Mouse (Mus musculus): ENCODE data around the gene Olfr866. TPM values are rescaled to one million over a fixed set of nuclear protein-coding genes. Genes with fewer than 3 reads are reported as not detected.

Olfr866 gene
- not detected in 2 replicates for polyA plus RNA-seq (2015; fragmentation: Nextera tagmentation; extraction: Ambion mirVana)

- Histone ChIP-seq H3K9me3 (replicated peaks; ENCODE audit: control insufficient read depth, low read length) (no peaks in the 10 kb centered on the region), H3K27ac (ENCODE audit: low read length) (no peak within 1 kb of the TSS), H3K36me3 (ENCODE audit: control insufficient read depth, insufficient read depth) (no peaks in the 10 kb centered on the region), H3K4me3 (ENCODE audit: low read length) (no peak within 1 kb of the TSS), H3K9ac (ENCODE audit: low read length) (no peak within 1 kb of the TSS), H3K4me1 (ENCODE audit: control insufficient read depth, insufficient read depth, low read length) (no peaks in the 10 kb centered on the region), H3K4me2 (ENCODE audit: low read depth, low read length) (no peak within 1 kb of the TSS), H3K27me3 (ENCODE audit: control insufficient read depth, insufficient read depth, low read length) (no peaks in the 10 kb centered on the region)
- 69% methylated on average over 2 of the region's 2 CpGs for WGBS
- ATAC-seq (replicated peaks; ENCODE audit: extremely low read depth, insufficient read depth, low FRiP score): no peak
These were observed at the start of gene Olfr866 for GRCm38 (mm10) chr9:20027935-20028334. Olfr866 (minus strand) TSS chr9:20028035.

- Histone ChIP-seq H3K4me2 (ENCODE audit: low read depth, low read length) (no peak overlapping the region), H3K4me3 (ENCODE audit: low read length) (no peak overlapping the region), H3K4me1 (ENCODE audit: control insufficient read depth, insufficient read depth, low read length) (no peaks in the 10 kb centered on the region), H3K27ac (ENCODE audit: low read length) (no peak overlapping the region), H3K27me3 (ENCODE audit: control insufficient read depth, insufficient read depth, low read length) (no peaks in the 10 kb centered on the region), H3K9ac (ENCODE audit: low read length) (no peak overlapping the region), H3K9me3 (replicated peaks; ENCODE audit: control insufficient read depth, low read length) (peaks cover 8% of the 10 kb centered on the region), H3K36me3 (ENCODE audit: control insufficient read depth, insufficient read depth) (no peaks in the 10 kb centered on the region)
- WGBS: 53% methylated on average over 7 of the region's 7 CpGs
- ATAC-seq (replicated peaks; ENCODE audit: extremely low read depth, insufficient read depth, low FRiP score): no peak
These were observed 45.8 kb upstream of the Olfr866 start for GRCm38 (mm10) chr9:20073523-20074177.

GRCm38 (mm10) chr9:20071291-20071690 is 43.5 kb upstream of the Olfr866 start:
- H3K27me3 ChIP-seq (ENCODE audit: control insufficient read depth, insufficient read depth, low read length): no peaks in the 10 kb centered on the region
- ATAC-seq (replicated peaks; ENCODE audit: extremely low read depth, insufficient read depth, low FRiP score): no peak
- H3K4me2 ChIP-seq (ENCODE audit: low read depth, low read length): no peak overlapping the region
- no peak overlapping the region for H3K9ac ChIP-seq (ENCODE audit: low read length)
- no peak overlapping the region for H3K4me3 ChIP-seq (ENCODE audit: low read length)
- no peaks in the 10 kb centered on the region for H3K4me1 ChIP-seq (ENCODE audit: control insufficient read depth, insufficient read depth, low read length)
- H3K9me3 ChIP-seq (replicated peaks; ENCODE audit: control insufficient read depth, low read length): peaks cover 6% of the 10 kb centered on the region
- no peaks in the 10 kb centered on the region for H3K36me3 ChIP-seq (ENCODE audit: control insufficient read depth, insufficient read depth)
- WGBS: 67% methylated on average over 1 of the region's 1 CpGs
- H3K27ac ChIP-seq (ENCODE audit: low read length): no peak overlapping the region

DNA sequence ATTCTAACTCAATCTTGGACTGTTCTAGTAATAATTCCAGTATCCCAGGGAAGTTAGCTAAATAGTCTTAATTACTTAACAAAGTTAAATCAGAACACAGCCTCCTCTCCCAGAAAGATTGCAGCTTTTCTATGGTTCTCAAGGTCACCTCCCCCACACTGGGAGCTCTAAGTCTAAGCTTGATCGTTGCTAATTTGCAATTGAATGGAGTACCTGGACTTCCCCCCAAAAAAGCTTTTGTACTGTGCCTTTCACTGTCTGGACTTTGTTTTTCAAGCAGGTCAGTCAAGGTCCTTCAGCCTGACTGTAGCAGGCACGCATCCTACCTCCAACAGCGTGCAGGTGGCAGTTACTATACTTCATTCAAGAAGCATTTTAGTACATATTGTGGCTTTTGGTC is 42.4 kb upstream of the Olfr866 start:
- Histone ChIP-seq H3K36me3 (ENCODE audit: control insufficient read depth, insufficient read depth) (no peaks in the 10 kb centered on the region), H3K27ac (ENCODE audit: low read length) (no peak overlapping the region), H3K9me3 (replicated peaks; ENCODE audit: control insufficient read depth, low read length) (peaks cover 6% of the 10 kb centered on the region), H3K4me3 (ENCODE audit: low read length) (no peak overlapping the region), H3K4me1 (ENCODE audit: control insufficient read depth, insufficient read depth, low read length) (no peaks in the 10 kb centered on the region), H3K9ac (ENCODE audit: low read length) (no peak overlapping the region), H3K27me3 (ENCODE audit: control insufficient read depth, insufficient read depth, low read length) (no peaks in the 10 kb centered on the region), H3K4me2 (ENCODE audit: low read depth, low read length) (no peak overlapping the region)
- no peak for ATAC-seq (replicated peaks; ENCODE audit: extremely low read depth, insufficient read depth, low FRiP score)
- WGBS: 61% methylated on average over 3 of the region's 3 CpGs

DNA sequence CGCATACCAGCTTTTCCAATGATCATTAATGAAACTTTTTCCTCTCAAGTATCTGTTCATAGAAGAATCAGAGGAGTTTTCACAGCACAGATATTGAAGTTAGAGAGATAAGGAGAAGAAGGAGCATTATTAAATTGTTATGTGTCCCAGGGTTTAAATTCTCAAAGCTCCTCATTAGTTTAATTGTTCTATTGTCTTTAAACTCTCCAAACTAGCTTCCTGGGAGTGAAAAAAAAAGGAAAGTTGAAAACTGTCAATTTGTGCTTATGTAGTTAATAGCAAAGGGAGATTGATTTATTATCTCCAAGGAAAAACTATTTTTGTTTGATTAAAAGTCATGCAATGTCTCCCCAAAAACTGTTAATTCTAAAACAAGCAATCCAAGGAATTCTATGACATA is 29.6 kb upstream of the Olfr866 start, which contains the start of gene Olfr867:
Olfr867 (minus strand) TSS at position 101 of the 400 bp plus-strand sequence.
- no peak for ATAC-seq (replicated peaks; ENCODE audit: extremely low read depth, insufficient read depth, low FRiP score)
- Histone ChIP-seq H3K27ac (ENCODE audit: low read length) (no peak within 1 kb of the TSS), H3K4me1 (ENCODE audit: control insufficient read depth, insufficient read depth, low read length) (no peaks in the 10 kb centered on the region), H3K27me3 (ENCODE audit: control insufficient read depth, insufficient read depth, low read length) (no peaks in the 10 kb centered on the region), H3K4me2 (ENCODE audit: low read depth, low read length) (no peak within 1 kb of the TSS), H3K9ac (ENCODE audit: low read length) (no peak within 1 kb of the TSS), H3K36me3 (ENCODE audit: control insufficient read depth, insufficient read depth) (no peaks in the 10 kb centered on the region), H3K9me3 (replicated peaks; ENCODE audit: control insufficient read depth, low read length) (0 out of 2 replicates have a peak, but pooled peaks cover 4% of the 10 kb centered on the region), H3K4me3 (ENCODE audit: low read length) (no peak within 1 kb of the TSS)
- 69% methylated on average over 1 of the region's 1 CpGs for WGBS

GRCm38 (mm10) chr9:20047964-20048363 is 20.1 kb upstream of the Olfr866 start:
- no peak for ATAC-seq (replicated peaks; ENCODE audit: extremely low read depth, insufficient read depth, low FRiP score)
- no peak overlapping the region for H3K9ac ChIP-seq (ENCODE audit: low read length)
- peaks cover 6% of the 10 kb centered on the region for H3K9me3 ChIP-seq (replicated peaks; ENCODE audit: control insufficient read depth, low read length)
- H3K27me3 ChIP-seq (ENCODE audit: control insufficient read depth, insufficient read depth, low read length): no peaks in the 10 kb centered on the region
- 55% methylated on average over 3 of the region's 3 CpGs for WGBS
- no peaks in the 10 kb centered on the region for H3K36me3 ChIP-seq (ENCODE audit: control insufficient read depth, insufficient read depth)
- H3K4me1 ChIP-seq (ENCODE audit: control insufficient read depth, insufficient read depth, low read length): no peaks in the 10 kb centered on the region
- H3K4me3 ChIP-seq (ENCODE audit: low read length): no peak overlapping the region
- H3K27ac ChIP-seq (ENCODE audit: low read length): no peak overlapping the region
- no peak overlapping the region for H3K4me2 ChIP-seq (ENCODE audit: low read depth, low read length)

Small RNAs within 50 kb of the gene (microRNA-seq; reads per million reads assigned to microRNA genes)
- gene Gm26231 (not detected), gene Gm44395 (not detected)

Other genes starting within 250 kb of the Olfr866 start
- not detected in 2 replicates for gene Olfr58, start 247.8 kb downstream of the Olfr866 start, polyA plus RNA-seq (2015; fragmentation: Nextera tagmentation; extraction: Ambion mirVana)
- not detected in 2 replicates for gene Olfr859, start 223.1 kb downstream of the Olfr866 start, polyA plus RNA-seq (2015; fragmentation: Nextera tagmentation; extraction: Ambion mirVana)
- not detected in 2 replicates for gene Olfr860, start 178.3 kb downstream of the Olfr866 start, polyA plus RNA-seq (2015; fragmentation: Nextera tagmentation; extraction: Ambion mirVana)
- not detected in 2 replicates for gene Olfr862, start 140.0 kb downstream of the Olfr866 start, polyA plus RNA-seq (2015; fragmentation: Nextera tagmentation; extraction: Ambion mirVana)
- 0.15 and 0.20 TPM in 2 replicates for gene Olfr77, start 111.2 kb downstream of the Olfr866 start, polyA plus RNA-seq (2015; fragmentation: Nextera tagmentation; extraction: Ambion mirVana)
- gene Olfr867, start 29.5 kb upstream of the Olfr866 start, polyA plus RNA-seq (2015; fragmentation: Nextera tagmentation; extraction: Ambion mirVana): not detected in 2 replicates
- not detected in 2 replicates for gene Olfr868, start 70.6 kb upstream of the Olfr866 start, polyA plus RNA-seq (2015; fragmentation: Nextera tagmentation; extraction: Ambion mirVana)
- not detected in 2 replicates for gene Olfr869, start 101.0 kb upstream of the Olfr866 start, polyA plus RNA-seq (2015; fragmentation: Nextera tagmentation; extraction: Ambion mirVana)
- gene Olfr870, start 146.0 kb upstream of the Olfr866 start, polyA plus RNA-seq (2015; fragmentation: Nextera tagmentation; extraction: Ambion mirVana): not detected in 2 replicates
- gene Olfr871, start 184.2 kb upstream of the Olfr866 start, polyA plus RNA-seq (2015; fragmentation: Nextera tagmentation; extraction: Ambion mirVana): not detected in 2 replicates
- gene Olfr872, start 209.1 kb upstream of the Olfr866 start, polyA plus RNA-seq (2015; fragmentation: Nextera tagmentation; extraction: Ambion mirVana): not detected in 2 replicates

Data from heart, embryonic 16.5 days (tissue).